Mouse (Mus musculus) myocyte (in vitro differentiated cells): ENCODE results near the gene Suv39h2. TPM values are rescaled to one million over a fixed set of nuclear protein-coding genes. Genes with fewer than 3 reads are reported as not detected.

ENCODE experiments used
- polyA plus RNA-seq: library from polyadenylated mRNA; unstranded; fragments of >200 nt; fragmentation: generic; extraction: Trizol; gene quantifications from one replicate; pipeline ENCODE4 v1.2.1, GENCODE M21; 2012; ENCODE audit warnings: missing spikeins

Suv39h2 gene
- polyA plus RNA-seq, 1 experiment = 1.3 TPM

Other genes with a start within 250 kb of the Suv39h2 start
- 14.5 TPM for gene Nmt2, start 190.8 kb downstream of the Suv39h2 start, polyA plus RNA-seq
- 11.3 TPM for gene Rpp38, start 142.4 kb downstream of the Suv39h2 start, polyA plus RNA-seq
- gene Acbd7, start 138.9 kb downstream of the Suv39h2 start, polyA plus RNA-seq = 0.10 TPM
- gene Olah, start 77.8 kb downstream of the Suv39h2 start, polyA plus RNA-seq = not detected
- gene Meig1, start 52.4 kb downstream of the Suv39h2 start, polyA plus RNA-seq = 0.14 TPM
- gene Dclre1c, start 50.9 kb downstream of the Suv39h2 start, polyA plus RNA-seq = 1.5 TPM
- 1.1 TPM for gene Gm45902, start 37.8 kb upstream of the Suv39h2 start, polyA plus RNA-seq
- gene Hspa14, start 37.8 kb upstream of the Suv39h2 start, polyA plus RNA-seq = 29.9 TPM
- gene Cdnf, start 38.0 kb upstream of the Suv39h2 start, polyA plus RNA-seq = 0.71 TPM
- gene Fam107b, start 95.5 kb upstream of the Suv39h2 start, polyA plus RNA-seq = 10.0 TPM